Mouse (Mus musculus): ENCODE data around the gene Tbc1d19. TPM values are rescaled to one million over a fixed set of nuclear protein-coding genes. Genes with fewer than 3 reads are reported as not detected.

Tbc1d19 gene
- total and polyA plus RNA-seq, 2 experiments from 2014 or later, result 20.8 to 25.1 TPM

DNA sequence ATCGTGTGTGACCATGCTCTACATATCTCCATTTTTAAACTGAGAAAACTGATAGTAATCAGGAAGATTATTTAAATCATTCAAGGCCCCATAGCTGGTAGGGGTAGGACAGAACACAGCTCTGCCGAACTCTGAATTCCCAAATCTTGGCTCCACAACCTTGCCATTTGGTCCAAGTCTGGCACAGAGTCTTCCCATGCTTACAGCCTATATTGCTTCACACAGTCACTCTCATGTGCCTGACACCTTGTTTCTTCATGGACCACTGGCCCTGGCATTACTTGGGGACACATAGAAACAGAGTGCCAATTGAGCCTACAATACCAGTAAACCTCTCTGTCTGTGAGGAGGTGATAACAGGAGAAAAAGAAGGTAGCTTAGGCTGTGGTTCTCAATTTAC lies 111.0 kb downstream of the Tbc1d19 start:
- 0 out of 2 replicates have a peak, but pooled peaks cover 3% of the 10 kb centered on the region for H3K9me3 ChIP-seq (replicated peaks; ENCODE audit: control insufficient read depth, low read length)
- H3K27ac ChIP-seq (ENCODE audit: low read depth), result no peak overlapping the region
- no peak for TF ChIP-seq CTCF (IDR thresholded peaks at IDR 0.05; ENCODE audit: low read depth)
- no peak for TF ChIP-seq EP300 (IDR thresholded peaks at IDR 0.05; ENCODE audit: low read depth)
- no peak for ATAC-seq (ENCODE audit: insufficient read depth, low read depth)
- no peaks in the 10 kb centered on the region for H3K4me1 ChIP-seq (ENCODE audit: control insufficient read depth, insufficient read depth)
- H3K4me3 ChIP-seq (ENCODE audit: low read depth, low read length), result no peak overlapping the region
- H3K36me3 ChIP-seq (replicated peaks; ENCODE audit: control insufficient read depth, insufficient read depth, low read length), result no peaks in the 10 kb centered on the region
- H3K4me2 ChIP-seq (ENCODE audit: low read depth, low read length), result no peak overlapping the region
- H3K9ac ChIP-seq (replicated peaks; ENCODE audit: low read depth, low read length), result no peak overlapping the region
- H3K27me3 ChIP-seq (ENCODE audit: control insufficient read depth, insufficient read depth, low read length), result no peaks in the 10 kb centered on the region
- no peak for DNase-seq (ENCODE audit: low spot score)
- WGBS, result 86% methylated on average over 2 of the region's 2 CpGs

DNA sequence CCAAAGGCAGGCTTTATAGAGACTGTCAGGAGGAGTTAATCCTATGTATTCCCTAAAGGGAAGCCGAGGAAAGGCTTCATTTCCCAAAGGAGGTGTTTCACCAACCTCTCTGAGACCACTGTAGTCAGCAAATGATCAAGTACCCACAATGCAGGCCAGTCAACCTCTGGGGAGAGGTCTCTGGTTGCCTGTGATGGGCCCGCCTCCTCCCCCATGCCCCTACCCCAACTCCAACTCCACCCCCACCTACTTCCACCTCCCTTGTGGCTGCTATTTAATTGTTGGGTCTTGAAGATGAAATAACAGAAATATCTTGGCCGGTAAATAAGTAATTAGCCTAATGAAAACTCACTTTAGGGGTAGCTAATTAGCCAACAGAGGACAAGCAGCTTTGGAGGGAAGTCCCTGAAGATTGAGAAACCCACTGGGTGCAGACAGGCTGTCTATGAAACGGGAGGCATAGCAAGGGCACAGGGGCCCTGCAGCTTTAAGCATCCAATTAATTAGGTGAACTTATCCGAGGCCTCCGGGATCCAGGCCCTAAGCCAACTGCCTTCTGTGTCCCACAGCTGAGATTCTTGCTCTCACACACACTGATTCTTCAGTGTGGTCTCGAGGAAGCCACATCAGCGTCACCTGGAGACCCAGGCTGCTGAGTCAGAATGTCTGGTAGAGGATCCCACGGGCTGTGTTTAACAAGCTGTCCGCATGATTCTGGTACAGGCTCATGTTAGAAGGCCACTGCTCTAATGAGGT lies 112.9 kb downstream of the Tbc1d19 start:
- H3K36me3 ChIP-seq (replicated peaks; ENCODE audit: control insufficient read depth, insufficient read depth, low read length), result no peaks in the 10 kb centered on the region
- peaks cover 6% of the 10 kb centered on the region; the same call in 1 of the 2 replicates for H3K4me1 ChIP-seq (ENCODE audit: control insufficient read depth, insufficient read depth)
- no peak for ATAC-seq (ENCODE audit: insufficient read depth, low read depth)
- TF ChIP-seq EP300 (IDR thresholded peaks at IDR 0.05; ENCODE audit: low read depth) (no peak), CTCF (IDR thresholded peaks at IDR 0.05; ENCODE audit: low read depth) (no peak)
- H3K9me3 ChIP-seq (replicated peaks; ENCODE audit: control insufficient read depth, low read length), result 0 out of 2 replicates have a peak, but pooled peaks cover 3% of the 10 kb centered on the region
- H3K4me3 ChIP-seq (ENCODE audit: low read depth, low read length), result no peak overlapping the region
- H3K9ac ChIP-seq (replicated peaks; ENCODE audit: low read depth, low read length), result no peak overlapping the region
- 62% methylated on average over 10 of the region's 10 CpGs for WGBS
- H3K27ac ChIP-seq (ENCODE audit: low read depth), result no peak overlapping the region
- no peak for DNase-seq (ENCODE audit: low spot score)
- no peaks in the 10 kb centered on the region for H3K27me3 ChIP-seq (ENCODE audit: control insufficient read depth, insufficient read depth, low read length)
- no peak overlapping the region for H3K4me2 ChIP-seq (ENCODE audit: low read depth, low read length)

DNA sequence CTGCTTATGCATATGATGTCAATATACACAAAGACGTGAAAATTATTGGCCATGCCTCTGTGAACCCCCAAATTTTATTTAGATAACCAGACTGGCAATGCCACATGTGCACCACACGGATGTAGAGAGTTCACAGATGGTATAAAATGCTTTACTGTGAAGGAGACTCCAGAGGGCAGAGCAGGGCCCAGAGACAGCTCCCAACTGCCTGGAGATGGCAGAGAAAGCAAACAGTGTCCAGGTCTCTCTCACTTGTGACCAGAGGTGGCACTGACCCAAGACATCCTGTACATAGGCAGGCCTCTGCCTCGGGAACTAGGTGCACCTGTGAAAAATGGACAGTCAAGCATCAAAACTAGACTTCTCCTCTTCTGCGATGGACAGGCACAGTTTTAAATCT lies 114.6 kb downstream of the Tbc1d19 start:
- WGBS, result 53% methylated on average over 4 of the region's 4 CpGs
- peak; percentile 30; the same call in 1 of the 2 replicates for ATAC-seq (ENCODE audit: insufficient read depth, low read depth)
- TF ChIP-seq EP300 (IDR thresholded peaks at IDR 0.05; ENCODE audit: low read depth), result no peak
- TF ChIP-seq CTCF (IDR thresholded peaks at IDR 0.05; ENCODE audit: low read depth), result 0 out of 2 replicates have a peak, but pooled peaks have one; percentile 19

DNA sequence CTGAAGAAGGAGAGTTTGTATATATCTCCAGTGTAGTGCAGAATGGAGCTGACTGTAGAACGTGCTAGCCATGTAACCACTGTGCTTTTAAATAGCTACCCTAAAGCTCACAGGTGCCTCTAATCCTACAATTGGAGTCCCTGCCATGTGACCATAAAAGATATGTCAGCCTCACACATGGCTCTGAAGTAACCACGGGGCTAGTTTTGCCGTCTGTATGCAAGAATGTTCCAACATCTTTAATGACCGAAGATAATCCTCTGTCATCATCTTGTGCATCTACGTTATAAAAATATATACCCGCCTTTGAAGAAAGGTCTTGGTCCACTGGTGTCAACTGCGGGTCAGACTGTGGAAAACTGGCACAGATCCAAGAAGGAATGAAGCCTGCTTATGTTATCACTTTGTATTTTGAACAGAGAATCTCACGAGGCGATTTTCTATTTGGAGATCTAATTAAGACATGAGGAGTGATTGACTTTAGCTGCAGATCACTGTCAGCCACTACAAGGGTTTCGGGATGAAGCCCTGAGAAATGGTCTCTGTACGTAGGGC lies 117.0 kb downstream of the Tbc1d19 start:
- H3K4me3 ChIP-seq (ENCODE audit: low read depth, low read length), result no peak overlapping the region
- TF ChIP-seq EP300 (IDR thresholded peaks at IDR 0.05; ENCODE audit: low read depth) (no peak), CTCF (IDR thresholded peaks at IDR 0.05; ENCODE audit: low read depth) (no peak)
- H3K27me3 ChIP-seq (ENCODE audit: control insufficient read depth, insufficient read depth, low read length), result no peaks in the 10 kb centered on the region
- H3K4me2 ChIP-seq (ENCODE audit: low read depth, low read length), result 0 out of 2 replicates have a peak overlapping the region, but pooled peaks have one; percentile 2
- ATAC-seq (ENCODE audit: insufficient read depth, low read depth) (no peak), DNase-seq (ENCODE audit: low spot score) (no peak)
- H3K36me3 ChIP-seq (replicated peaks; ENCODE audit: control insufficient read depth, insufficient read depth, low read length), result no peaks in the 10 kb centered on the region
- H3K9me3 ChIP-seq (replicated peaks; ENCODE audit: control insufficient read depth, low read length), result no peaks in the 10 kb centered on the region
- no peak overlapping the region for H3K9ac ChIP-seq (replicated peaks; ENCODE audit: low read depth, low read length)
- peaks cover 10% of the 10 kb centered on the region; the same call in 1 of the 2 replicates for H3K4me1 ChIP-seq (ENCODE audit: control insufficient read depth, insufficient read depth)
- no peak overlapping the region for H3K27ac ChIP-seq (ENCODE audit: low read depth)
- 16% methylated on average over 11 of the region's 11 CpGs for WGBS

More for the DNA sequence above, 114.6 kb downstream of the Tbc1d19 start:
- Histone ChIP-seq H3K27me3 (ENCODE audit: control insufficient read depth, insufficient read depth, low read length) (no peaks in the 10 kb centered on the region), H3K36me3 (replicated peaks; ENCODE audit: control insufficient read depth, insufficient read depth, low read length) (no peaks in the 10 kb centered on the region), H3K4me2 (ENCODE audit: low read depth, low read length) (no peak overlapping the region), H3K4me1 (ENCODE audit: control insufficient read depth, insufficient read depth) (peaks cover 6% of the 10 kb centered on the region; the same call in 1 of the 2 replicates), H3K9ac (replicated peaks; ENCODE audit: low read depth, low read length) (no peak overlapping the region), H3K9me3 (replicated peaks; ENCODE audit: control insufficient read depth, low read length) (0 out of 2 replicates have a peak, but pooled peaks cover 3% of the 10 kb centered on the region), H3K27ac (ENCODE audit: low read depth) (no peak overlapping the region), H3K4me3 (ENCODE audit: low read depth, low read length) (no peak overlapping the region)
- DNase-seq (ENCODE audit: low spot score), result no peak

DNA sequence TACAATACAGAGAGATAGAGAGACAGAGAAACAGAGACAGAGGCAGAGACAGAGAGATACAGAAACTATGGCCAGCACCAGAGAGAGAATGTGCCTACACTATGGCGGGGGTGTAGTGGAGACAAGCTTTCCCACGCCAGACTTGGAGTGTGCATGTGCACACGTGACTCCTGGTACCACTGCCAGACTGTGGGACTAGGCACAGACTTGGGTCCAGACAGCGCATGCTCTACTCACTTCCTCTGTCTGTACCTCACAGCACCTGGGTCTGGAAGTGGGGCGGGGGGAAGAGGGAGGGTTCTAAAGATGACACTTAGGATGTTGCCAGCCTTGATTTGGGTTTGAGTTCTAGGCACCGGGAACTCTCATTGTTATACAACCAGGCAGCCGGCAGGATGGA lies 118.5 kb downstream of the Tbc1d19 start:
- ATAC-seq (ENCODE audit: insufficient read depth, low read depth) (no peak), DNase-seq (ENCODE audit: low spot score) (no peak)
- H3K9me3 ChIP-seq (replicated peaks; ENCODE audit: control insufficient read depth, low read length), result no peaks in the 10 kb centered on the region
- no peak overlapping the region for H3K4me2 ChIP-seq (ENCODE audit: low read depth, low read length)
- no peak overlapping the region for H3K4me3 ChIP-seq (ENCODE audit: low read depth, low read length)
- no peak overlapping the region for H3K9ac ChIP-seq (replicated peaks; ENCODE audit: low read depth, low read length)
- no peak for TF ChIP-seq EP300 (IDR thresholded peaks at IDR 0.05; ENCODE audit: low read depth)
- no peak for TF ChIP-seq CTCF (IDR thresholded peaks at IDR 0.05; ENCODE audit: low read depth)
- 66% methylated on average over 7 of the region's 7 CpGs for WGBS
- H3K27ac ChIP-seq (ENCODE audit: low read depth), result no peak overlapping the region
- H3K4me1 ChIP-seq (ENCODE audit: control insufficient read depth, insufficient read depth), result peaks cover 10% of the 10 kb centered on the region; the same call in 1 of the 2 replicates
- no peaks in the 10 kb centered on the region for H3K36me3 ChIP-seq (replicated peaks; ENCODE audit: control insufficient read depth, insufficient read depth, low read length)
- no peaks in the 10 kb centered on the region for H3K27me3 ChIP-seq (ENCODE audit: control insufficient read depth, insufficient read depth, low read length)
